Mouse (Mus musculus) embryonic fibroblast, embryonic 13.5 days (primary cell): ENCODE measurements around the gene Spata31d1b.

Experiments used
- CTCF ChIP-seq: IDR thresholded peaks from 2 replicates; pipeline ENCODE4 v1.5.1; 2011; ENCODE audit warnings: mild to moderate bottlenecking, control low read depth, low read length, moderate library complexity, borderline replicate concordance; ENCODE audit not compliant: insufficient read depth
- POLR2A ChIP-seq: IDR thresholded peaks from 2 replicates; pipeline ENCODE4 v1.6.1; 2011; ENCODE audit warnings: low read depth, mild to moderate bottlenecking, control low read depth, low read length, moderate library complexity

DNA sequence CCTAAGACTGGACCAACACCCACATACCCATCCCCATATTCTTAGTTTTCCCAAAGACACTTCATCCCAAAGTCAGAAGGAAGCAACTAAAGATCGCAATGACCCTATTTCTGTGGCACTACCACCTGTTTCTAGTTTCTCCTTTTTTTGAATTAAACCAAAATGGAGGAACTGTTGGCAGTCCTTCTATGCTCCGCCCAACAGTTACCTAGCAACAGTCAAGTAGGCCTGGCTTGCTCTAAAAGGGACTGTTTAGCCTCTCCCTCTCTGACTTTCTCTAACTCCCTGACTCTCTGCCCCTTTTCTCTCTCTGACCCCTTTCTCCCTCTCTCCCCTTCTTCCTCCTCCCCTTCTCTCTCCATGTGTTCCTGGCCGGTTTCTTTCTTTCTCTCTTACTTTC lies 26.8 kb upstream of the Spata31d1b start:
- TF ChIP-seq CTCF = no peak
- TF ChIP-seq POLR2A = no peak
